Mouse (Mus musculus): ENCODE data around the gene Myo16.

- TF ChIP-seq CTCF (IDR thresholded peaks at IDR 0.05; ENCODE audit: control insufficient read depth, insufficient read depth, insufficient read length) (no peak), USF1 (IDR thresholded peaks at IDR 0.05; ENCODE audit: low read depth) (no peak), MAX (IDR thresholded peaks at IDR 0.05) (no peak), MYOD1 (IDR thresholded peaks at IDR 0.05; ENCODE audit: control insufficient read depth, insufficient read length, low read depth) (no peak), MYOG (IDR thresholded peaks at IDR 0.05; ENCODE audit: control insufficient read depth, extremely low read depth, insufficient read length) (no peak), FOSL1 (IDR thresholded peaks at IDR 0.05; ENCODE audit: insufficient read depth, low read length, poor library complexity, severe bottlenecking) (no peak)
These were observed 394.4 kb downstream of the Myo16 start for GRCm38 (mm10) chr8:10548003-10548584.

Measured in C2C12 (cell line).